Mouse (Mus musculus) right cerebral cortex, adult 18-20 months (tissue): ENCODE results near the gene Pdcd6ip.

Experiments
- DNase-seq: peaks from one replicate; pipeline ENCODE4 v3.0.0; 2022; ENCODE audit warnings: mixed read lengths

Gene Pdcd6ip

DNA sequence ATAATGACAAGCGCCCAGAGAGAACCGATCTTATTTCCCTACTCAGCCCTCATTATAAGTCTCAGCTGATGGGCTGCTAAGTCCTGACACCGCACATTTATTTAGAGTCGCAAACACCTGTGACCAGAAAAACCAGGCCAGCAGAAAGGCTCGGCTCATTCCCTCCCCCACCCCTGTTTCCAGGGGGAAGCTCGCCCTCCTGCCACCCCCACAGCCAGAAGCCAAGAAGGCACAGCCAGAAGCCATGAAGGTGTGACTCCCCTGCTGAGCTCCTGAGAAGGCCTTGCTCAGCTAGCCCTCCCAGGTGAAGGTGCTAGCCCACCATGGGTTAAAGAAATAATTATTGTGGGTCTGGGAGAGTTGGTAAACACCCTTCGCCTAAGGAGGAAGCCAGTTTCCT is 97.3 kb downstream of the Pdcd6ip start:
- DNase-seq = no peak

- DNase-seq = no peak
Observed at GRCm38 (mm10) chr9:113602140-113602539, 105.9 kb downstream of the Pdcd6ip start.
